Mouse (Mus musculus) MEL (cell line): ENCODE data around the gene Jmjd1c.

Experiments used
- CTCF ChIP-seq, 3 experiments: IDR thresholded peaks in 2 of 3; conservative IDR thresholded peaks in 1 of 3; 2 replicates each; pipeline ENCODE4 v1.5.1; 2011 to 2012; ENCODE audit warnings: low read length in 3 of 3, low read depth in 2 of 3, mild to moderate bottlenecking in 2 of 3, improper control_type of control experiment in 1 of 3, inconsistent platforms in 1 of 3, mixed read lengths in 1 of 3, moderate library complexity in 1 of 3; ENCODE audit not compliant: control insufficient read depth in 1 of 3, insufficient read depth in 1 of 3, poor library complexity in 1 of 3, severe bottlenecking in 1 of 3
- EP300 ChIP-seq, 2 experiments: IDR thresholded peaks; 2 replicates each; pipeline ENCODE4 v1.6.1; 2011; ENCODE audit warnings: improper control_type of control experiment in 2 of 2, low read length in 2 of 2, low read depth in 1 of 2, mild to moderate bottlenecking in 1 of 2
- MAX ChIP-seq: IDR thresholded peaks from 2 replicates; pipeline ENCODE4 v1.6.1; 2011; ENCODE audit warnings: low read length, improper control_type of control experiment
- POLR2A ChIP-seq, 2 experiments: IDR thresholded peaks; 2 replicates each; pipeline ENCODE4 v1.6.1; 2011 to 2012; ENCODE audit warnings: low read length in 2 of 2, mild to moderate bottlenecking in 2 of 2, control low read depth in 1 of 2, improper control_type of control experiment in 1 of 2, low read depth in 1 of 2, moderate library complexity in 1 of 2; ENCODE audit not compliant: control insufficient read depth in 1 of 2, insufficient read depth in 1 of 2, poor library complexity in 1 of 2
- POLR2AphosphoS2 ChIP-seq: IDR thresholded peaks from 2 replicates; pipeline ENCODE4 v1.6.1; 2011; ENCODE audit warnings: low read length, improper control_type of control experiment
- RAD21 ChIP-seq: IDR thresholded peaks from 2 replicates; pipeline ENCODE4 v1.6.1; 2011; ENCODE audit warnings: mild to moderate bottlenecking, low read depth, low read length, improper control_type of control experiment
- SIN3A ChIP-seq: IDR thresholded peaks from 2 replicates; pipeline ENCODE4 v1.6.1; 2012; ENCODE audit warnings: low read length, improper control_type of control experiment, inconsistent platforms
- TAL1 ChIP-seq: IDR thresholded peaks from 2 replicates; pipeline ENCODE4 v1.6.1; 2012; ENCODE audit warnings: mild to moderate bottlenecking, inconsistent platforms, low read length, moderate library complexity, mixed read lengths
- USF1 ChIP-seq: IDR thresholded peaks from 2 replicates; pipeline ENCODE4 v1.6.1; 2014; ENCODE audit warnings: low read depth, mild to moderate bottlenecking, inconsistent platforms, low read length, improper control_type of control experiment, moderate library complexity
- ZMIZ1 ChIP-seq: IDR thresholded peaks from 2 replicates; pipeline ENCODE4 v1.6.1; 2012; ENCODE audit warnings: low read depth, mild to moderate bottlenecking, inconsistent platforms, low read length, improper control_type of control experiment, moderate library complexity

DNA sequence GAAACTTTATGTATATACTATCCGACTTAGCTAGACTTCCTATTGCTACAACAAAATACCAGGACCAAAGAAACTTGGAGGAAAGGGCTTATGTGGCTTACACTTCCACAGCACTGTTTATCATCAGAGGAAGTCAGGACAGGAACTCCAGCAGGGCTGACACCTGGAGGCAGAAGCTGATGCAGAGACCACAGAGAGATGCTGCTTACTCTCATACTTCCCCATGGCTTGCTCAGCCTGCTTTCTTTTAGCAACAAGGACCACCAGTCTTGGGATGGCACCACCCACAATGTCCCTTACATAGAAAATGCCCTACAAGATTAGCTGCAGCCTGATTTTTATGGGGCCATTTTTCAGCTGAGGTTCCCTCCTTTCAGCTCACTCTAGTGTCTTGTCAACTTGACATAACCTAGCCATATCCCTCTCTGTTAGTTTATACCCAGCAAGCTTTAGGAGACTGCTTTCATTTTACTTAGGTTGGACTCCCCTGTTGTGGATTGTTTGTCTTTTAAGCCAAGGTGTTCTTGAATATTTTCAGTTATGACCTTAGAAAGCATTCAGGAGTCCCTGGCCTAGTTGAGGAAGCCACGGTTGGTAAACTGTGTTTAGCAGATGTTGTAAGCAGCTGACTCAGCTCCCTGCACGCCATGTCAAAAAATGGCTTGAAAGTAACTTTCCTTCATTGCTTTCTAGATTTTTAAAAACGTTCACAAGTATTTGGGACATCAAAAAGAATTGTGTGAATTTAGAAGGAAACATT is 114.2 kb downstream of the Jmjd1c start:
- TF ChIP-seq CTCF (IDR thresholded peaks at IDR 0.05 in 2 of 3, conservative IDR thresholded peaks at IDR 0.05 in 1 of 3; ENCODE audit: control insufficient read depth in 1 of 3, insufficient read depth in 1 of 3, low read depth in 2 of 3, low read length in 3 of 3, poor library complexity in 1 of 3, severe bottlenecking in 1 of 3), result no peak
- no peak for TF ChIP-seq USF1
- no peak for TF ChIP-seq SIN3A
- no peak for TF ChIP-seq TAL1
- no peak for TF ChIP-seq POLR2A (IDR thresholded peaks at IDR 0.05; ENCODE audit: control insufficient read depth in 1 of 2, insufficient read depth in 1 of 2, low read depth in 1 of 2, low read length in 2 of 2, poor library complexity in 1 of 2)
- peak in 1 of 2 experiments; percentile 25; a peak in 1 of 4 replicates for TF ChIP-seq EP300 (IDR thresholded peaks at IDR 0.05; ENCODE audit: low read depth in 1 of 2, low read length in 2 of 2)
- no peak for TF ChIP-seq ZMIZ1
- TF ChIP-seq MAX, result no peak
- no peak for TF ChIP-seq POLR2AphosphoS2
- TF ChIP-seq RAD21, result no peak; the same call in 1 of the 2 replicates
